Mouse (Mus musculus): ENCODE measurements around the gene Kif26b.

DNA sequence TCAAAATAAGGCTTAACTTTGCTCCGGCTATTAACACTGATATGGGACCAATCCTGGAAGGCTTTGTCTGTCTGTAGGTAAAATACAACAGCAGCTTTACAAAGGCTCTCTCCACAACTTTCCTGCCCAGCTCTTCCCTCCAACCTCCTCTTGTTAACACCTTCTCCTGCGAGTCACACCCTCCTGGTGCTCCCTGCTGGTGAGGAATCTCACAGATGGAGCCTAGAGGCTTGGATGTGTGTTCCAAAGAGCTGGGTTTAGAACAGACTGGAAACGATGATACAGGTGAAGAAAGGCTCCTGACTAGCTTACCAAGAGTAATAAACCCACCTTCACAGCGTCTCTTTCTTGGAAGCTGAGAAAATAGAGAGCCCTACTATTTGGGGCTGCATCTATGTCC lies 400.6 kb downstream of the Kif26b start:
- no peak for TF ChIP-seq POLR2A (IDR thresholded peaks at IDR 0.05; ENCODE audit: insufficient read depth, low read depth, low read length)
- no peak for TF ChIP-seq CTCF (IDR thresholded peaks at IDR 0.05)
